Mouse (Mus musculus) lung, postnatal 0 days (tissue): ENCODE results near the gene Psd. TPM values are rescaled to one million over a fixed set of nuclear protein-coding genes. Genes with fewer than 3 reads are reported as not detected.

Source experiments
- ATAC-seq: fragments of 200-750 bp; cut with Nextera tagmentation; 2 replicates; pipeline ENCODE4 v1.8.0; 2017; ENCODE audit warnings: moderate library complexity
- DNase-seq: peaks from one replicate; pipeline ENCODE4 v3.0.0-alpha.2; 2016; ENCODE audit warnings: low spot score
- H3K27ac ChIP-seq: fragments of 300-500 bp; sonication (generic); 2 replicates; pipeline ENCODE4 v1.5.1; 2014; ENCODE audit warnings: antibody characterized with exemption, mild to moderate bottlenecking, low read length, mixed read lengths
- H3K27me3 ChIP-seq: fragments of 300-500 bp; sonication (generic); replicated peaks from 2 replicates; pipeline ENCODE4 v1.6.1; 2014; ENCODE audit warnings: low read length, mixed read lengths; ENCODE audit not compliant: insufficient read depth
- H3K36me3 ChIP-seq: fragments of 300-500 bp; sonication (generic); 2 replicates; pipeline ENCODE4 v1.6.1; 2014; ENCODE audit warnings: low read length, mixed read lengths; ENCODE audit not compliant: insufficient read depth
- H3K4me1 ChIP-seq: fragments of 300-500 bp; sonication (generic); 2 replicates; pipeline ENCODE4 v1.6.1; 2014; ENCODE audit warnings: antibody characterized with exemption, low read depth, low read length, mixed read lengths; ENCODE audit not compliant: insufficient read depth
- H3K4me2 ChIP-seq: fragments of 300-500 bp; sonication (generic); replicated peaks from 2 replicates; pipeline ENCODE4 v1.6.1; 2014; ENCODE audit warnings: low read depth, mild to moderate bottlenecking, low read length, moderate library complexity, mixed read lengths
- H3K4me3 ChIP-seq: fragments of 300-500 bp; sonication (generic); 2 replicates; pipeline ENCODE4 v1.5.1; 2014; ENCODE audit warnings: low read depth, low read length
- H3K9ac ChIP-seq: fragments of 300-500 bp; sonication (generic); replicated peaks from 2 replicates; pipeline ENCODE4 v1.6.1; 2014; ENCODE audit warnings: low read depth, mild to moderate bottlenecking
- H3K9me3 ChIP-seq: fragments of 300-500 bp; sonication (generic); 2 replicates; pipeline ENCODE4 v1.6.1; 2016; ENCODE audit warnings: low read length, mixed read lengths
- CTCF ChIP-seq: IDR thresholded peaks from 2 replicates; pipeline ENCODE4 v1.5.1; 2016; ENCODE audit warnings: antibody characterized with exemption, mild to moderate bottlenecking
- EP300 ChIP-seq: IDR thresholded peaks from 2 replicates; pipeline ENCODE4 v1.6.1; 2016; ENCODE audit warnings: antibody characterized with exemption, mild to moderate bottlenecking, control low read depth
- WGBS: fragments of 180-500 bp; shearing (Covaris S2); extraction: QIAGEN DNeasy Blood & Tissue Kit; methylation state at CpG from one replicate; pipeline ENCODE4 v1.1.7; 2014; 5-methylcytosine and 5-hydroxymethylcytosine counted together
- polyA plus RNA-seq: library from polyadenylated mRNA; unstranded; fragments of >200 nt; fragmentation: Nextera tagmentation; extraction: Ambion mirVana; gene quantifications from 2 replicates; pipeline ENCODE4 v1.2.1, GENCODE M21; 2015

Psd gene
- 2.7 and 4.9 TPM in 2 replicates for polyA plus RNA-seq

GRCm38 (mm10) chr19:46326756-46327305 is at the start of gene Psd:
Psd (minus strand) TSS chr19:46327156.
- Histone ChIP-seq H3K9me3 (no peaks in the 10 kb centered on the region), H3K36me3 (0 out of 2 replicates have a peak, but pooled peaks cover 3% of the 10 kb centered on the region), H3K4me3 (peak within 1 kb of the TSS; percentile 61), H3K27ac (peak within 1 kb of the TSS; percentile 86), H3K4me1 (peaks cover 20% of the 10 kb centered on the region), H3K27me3 (peaks cover 27% of the 10 kb centered on the region), H3K4me2 (peak within 1 kb of the TSS; percentile 99), H3K9ac (no peak within 1 kb of the TSS)
- TF ChIP-seq EP300 (no peak), CTCF (no peak)
- ATAC-seq (no peak), DNase-seq (peak; percentile 18)
- WGBS = 2% methylated on average over 33 of the region's 35 CpGs

GRCm38 (mm10) chr19:46375891-46376290 is 48.9 kb upstream of the Psd start:
- WGBS = 26% methylated on average over 4 of the region's 4 CpGs
- Histone ChIP-seq H3K36me3 (peaks cover 29% of the 10 kb centered on the region; the same call in 1 of the 2 replicates), H3K4me3 (no peak overlapping the region), H3K27ac (no peak overlapping the region), H3K27me3 (no peaks in the 10 kb centered on the region), H3K9ac (no peak overlapping the region), H3K9me3 (no peaks in the 10 kb centered on the region), H3K4me2 (no peak overlapping the region), H3K4me1 (no peaks in the 10 kb centered on the region)
- TF ChIP-seq CTCF = no peak
- no peak for ATAC-seq
- no peak for DNase-seq

GRCm38 (mm10) chr19:46375489-46375888 is 48.5 kb upstream of the Psd start:
- Histone ChIP-seq H3K9me3 (no peaks in the 10 kb centered on the region), H3K27ac (no peak overlapping the region), H3K4me3 (no peak overlapping the region), H3K36me3 (peaks cover 25% of the 10 kb centered on the region; the same call in 1 of the 2 replicates), H3K27me3 (no peaks in the 10 kb centered on the region), H3K9ac (no peak overlapping the region), H3K4me1 (no peaks in the 10 kb centered on the region), H3K4me2 (no peak overlapping the region)
- WGBS = 39% methylated on average over 5 of the region's 5 CpGs
- DNase-seq (peak; percentile 31), ATAC-seq (peak; percentile 26; the same call in 1 of the 2 replicates)
- TF ChIP-seq EP300 (no peak), CTCF (no peak)

- peaks cover 16% of the 10 kb centered on the region; the same call in 1 of the 2 replicates for H3K36me3 ChIP-seq
- no peak overlapping the region for H3K9ac ChIP-seq
- DNase-seq (peak; percentile 21), ATAC-seq (peak; percentile 58)
- 59% methylated on average over 21 of the region's 21 CpGs for WGBS
- H3K4me1 ChIP-seq = no peaks in the 10 kb centered on the region
- H3K27me3 ChIP-seq = no peaks in the 10 kb centered on the region
- H3K9me3 ChIP-seq = no peaks in the 10 kb centered on the region
- no peak for TF ChIP-seq EP300
- TF ChIP-seq CTCF = no peak
- no peak overlapping the region for H3K4me2 ChIP-seq
- no peak overlapping the region for H3K4me3 ChIP-seq
- H3K27ac ChIP-seq = no peak overlapping the region
Observed at GRCm38 (mm10) chr19:46374477-46375088, 47.6 kb upstream of the Psd start.

GRCm38 (mm10) chr19:46369204-46369603 is 42.2 kb upstream of the Psd start:
- peak; percentile 91 for ATAC-seq
- H3K4me3 ChIP-seq = no peak overlapping the region
- 11% methylated on average over 4 of the region's 4 CpGs for WGBS

GRCm38 (mm10) chr19:46367798-46368590 is 41.0 kb upstream of the Psd start:
- H3K9ac ChIP-seq = no peak overlapping the region
- DNase-seq = no peak
- H3K4me2 ChIP-seq = no peak overlapping the region
- no peaks in the 10 kb centered on the region for H3K4me1 ChIP-seq
- H3K9me3 ChIP-seq = no peaks in the 10 kb centered on the region
- TF ChIP-seq EP300 (no peak), CTCF (no peak)
- ATAC-seq = no peak
- H3K36me3 ChIP-seq = no peaks in the 10 kb centered on the region
- 83% methylated on average over 23 of the region's 23 CpGs for WGBS
- no peak overlapping the region for H3K27ac ChIP-seq
- H3K4me3 ChIP-seq = no peak overlapping the region
- no peaks in the 10 kb centered on the region for H3K27me3 ChIP-seq

More at GRCm38 (mm10) chr19:46369204-46369603, 42.2 kb upstream of the Psd start:
- TF ChIP-seq EP300 = no peak
- TF ChIP-seq CTCF = peak; percentile 80
- no peaks in the 10 kb centered on the region for H3K27me3 ChIP-seq
- no peak overlapping the region for H3K9ac ChIP-seq
- no peak overlapping the region for H3K4me2 ChIP-seq
- DNase-seq = peak; percentile 89
- no peaks in the 10 kb centered on the region for H3K36me3 ChIP-seq
- H3K9me3 ChIP-seq = no peaks in the 10 kb centered on the region
- no peaks in the 10 kb centered on the region for H3K4me1 ChIP-seq
- H3K27ac ChIP-seq = no peak overlapping the region
